Mouse (Mus musculus) ES-Bruce4 (cell line): ENCODE results near the gene Rbpj.

Experiments used
- CTCF ChIP-seq: IDR thresholded peaks from one replicate; pipeline ENCODE4 v1.8.1; 2011; ENCODE audit warnings: low read depth, low read length
- POLR2A ChIP-seq: IDR thresholded peaks from one replicate; pipeline ENCODE4 v1.8.1; 2011; ENCODE audit warnings: low read length; ENCODE audit not compliant: insufficient read depth

DNA sequence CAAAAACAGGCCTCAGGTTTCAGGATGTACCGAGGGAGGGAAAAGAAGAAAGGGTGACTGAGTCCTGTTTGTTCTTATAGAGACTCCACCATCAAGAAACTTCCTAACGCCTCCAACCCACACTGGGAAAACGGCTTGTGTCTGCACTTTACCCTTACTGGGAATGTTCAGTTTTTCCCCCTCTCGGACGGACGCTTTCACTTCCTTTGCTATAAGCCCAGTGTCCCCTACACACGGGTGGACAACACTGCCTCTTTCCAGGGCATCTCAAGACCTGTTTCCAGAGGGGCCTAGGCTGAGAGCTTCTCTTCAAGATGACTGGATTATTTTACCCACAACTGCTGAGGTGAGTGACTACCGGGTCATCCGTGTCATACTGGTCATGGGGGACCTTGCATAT lies at the start of gene Rbpj:
- no peak for TF ChIP-seq POLR2A
- no peak for TF ChIP-seq CTCF
